Mouse (Mus musculus): ENCODE measurements around the gene Jup.
"Not testable (repeated sequence)": the region's sequence is repeated elsewhere in the genome, so short reads cannot be mapped to it uniquely, and the experiment has no call there.

Gene Jup

GRCm38 (mm10) chr11:100355151-100355951 is 42.2 kb downstream of the Jup start:
- no peak for DNase-seq

- no peak for DNase-seq
Measured at GRCm38 (mm10) chr11:100352076-100352857, 45.3 kb downstream of the Jup start.

GRCm38 (mm10) chr11:100344269-100344668 is 53.3 kb downstream of the Jup start:
- DNase-seq = no peak

GRCm38 (mm10) chr11:100335731-100336130 is 61.8 kb downstream of the Jup start:
- no peak for DNase-seq

- no peak for DNase-seq
Measured at GRCm38 (mm10) chr11:100333944-100334457, 63.6 kb downstream of the Jup start, which contains the start of gene Gast. Gast (plus strand) TSS chr11:100334407.

- DNase-seq = no peak
Measured at GRCm38 (mm10) chr11:100332766-100333515, 64.6 kb downstream of the Jup start.

GRCm38 (mm10) chr11:100330816-100331375 is 66.7 kb downstream of the Jup start:
- not testable (repeated sequence) for DNase-seq

GRCm38 (mm10) chr11:100330235-100330634 is 67.3 kb downstream of the Jup start:
- no peak for DNase-seq

- DNase-seq = no peak
Measured at GRCm38 (mm10) chr11:100327761-100328160, 69.8 kb downstream of the Jup start.

GRCm38 (mm10) chr11:100327316-100327715 is 70.2 kb downstream of the Jup start:
- DNase-seq = no peak

- no peak for DNase-seq
Measured at GRCm38 (mm10) chr11:100325062-100325629, 72.4 kb downstream of the Jup start.

GRCm38 (mm10) chr11:100323578-100323977 is 74.0 kb downstream of the Jup start:
- no peak for DNase-seq

GRCm38 (mm10) chr11:100322591-100323258 is 74.8 kb downstream of the Jup start:
- DNase-seq = no peak

GRCm38 (mm10) chr11:100321479-100322305 is 75.9 kb downstream of the Jup start:
- DNase-seq = not testable (repeated sequence)

- DNase-seq = not testable (repeated sequence)
Measured at GRCm38 (mm10) chr11:100320701-100321410, 76.7 kb downstream of the Jup start.

- DNase-seq = peak; percentile 97
Measured at GRCm38 (mm10) chr11:100320172-100320630, 77.4 kb downstream of the Jup start.

- peak; percentile 99 for DNase-seq
Measured at GRCm38 (mm10) chr11:100319492-100320171, 77.9 kb downstream of the Jup start, which contains the start of gene Eif1. Eif1 (plus strand) TSS chr11:100319885.

All from kidney, adult 11 months (tissue).